Mouse (Mus musculus) erythroblast, embryonic 14.5 days (primary cell): ENCODE data around the gene Tceal9.

ENCODE experiments used
- GATA1 ChIP-seq: IDR thresholded peaks from 2 replicates; pipeline ENCODE4 v1.6.1; 2012; ENCODE audit warnings: low read length, inconsistent platforms, mixed read lengths
- TAL1 ChIP-seq: IDR thresholded peaks from 3 replicates; pipeline ENCODE4 v1.6.1; 2012; ENCODE audit warnings: low read length, inconsistent platforms, mixed read lengths

DNA sequence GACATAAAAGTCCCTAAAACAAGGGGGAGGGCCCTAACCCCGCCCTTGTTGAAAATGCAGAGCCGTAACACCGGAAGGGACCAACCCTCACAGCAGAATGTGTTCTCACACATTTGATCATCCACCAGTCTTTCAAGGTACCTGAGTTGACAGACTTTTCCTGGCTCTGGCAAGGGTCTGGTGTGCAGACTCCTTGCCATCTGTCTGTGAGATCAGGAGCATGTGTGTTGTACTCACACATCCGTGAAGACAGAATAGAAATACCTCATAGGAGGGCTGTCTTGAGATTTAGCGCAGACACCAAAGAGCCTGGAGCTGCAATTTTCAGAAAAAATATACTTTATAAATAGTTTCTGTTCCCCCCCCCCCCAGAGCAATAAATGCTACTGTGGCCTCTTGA is 34.5 kb downstream of the Tceal9 start:
- no peak for TF ChIP-seq TAL1
- TF ChIP-seq GATA1, result no peak
